Mouse (Mus musculus): ENCODE results near the gene D430041D05Rik. TPM values are rescaled to one million over a fixed set of nuclear protein-coding genes. Genes with fewer than 3 reads are reported as not detected.
A peak's percentile ranks its signal among the peaks of the same experiment; 100 is the strongest.

The D430041D05Rik gene
- not detected in 2 replicates for total RNA-seq (2015; ENCODE audit: low replicate concordance)
- 0.26 TPM in 1 of 2 replicates, not detected in the other for total RNA-seq (2017; ENCODE audit: low replicate concordance)

GRCm38 (mm10) chr2:104410963-104411545, at the start of gene D430041D05Rik:
TSS of gene D430041D05Rik (minus strand) at chr2:104411013.
- ATAC-seq (replicated peaks; ENCODE audit: low FRiP score, poor library complexity, severe bottlenecking): no peak

- no peak for ATAC-seq (replicated peaks; ENCODE audit: low FRiP score, poor library complexity, severe bottlenecking)
These were observed 49.2 kb upstream of the D430041D05Rik start for GRCm38 (mm10) chr2:104460021-104460420.

- no peak for ATAC-seq (replicated peaks; ENCODE audit: low FRiP score, poor library complexity, severe bottlenecking)
These were observed 47.9 kb upstream of the D430041D05Rik start for GRCm38 (mm10) chr2:104458569-104459332.

GRCm38 (mm10) chr2:104457106-104457505, 46.3 kb upstream of the D430041D05Rik start:
- ATAC-seq (replicated peaks; ENCODE audit: low FRiP score, poor library complexity, severe bottlenecking): no peak

- no peak for ATAC-seq (replicated peaks; ENCODE audit: low FRiP score, poor library complexity, severe bottlenecking)
These were observed 39.9 kb upstream of the D430041D05Rik start for GRCm38 (mm10) chr2:104450685-104451084.

GRCm38 (mm10) chr2:104449191-104449590, 38.4 kb upstream of the D430041D05Rik start:
- no peak for ATAC-seq (replicated peaks; ENCODE audit: low FRiP score, poor library complexity, severe bottlenecking)

GRCm38 (mm10) chr2:104448201-104448600, 37.4 kb upstream of the D430041D05Rik start:
- no peak for ATAC-seq (replicated peaks; ENCODE audit: low FRiP score, poor library complexity, severe bottlenecking)

- no peak for ATAC-seq (replicated peaks; ENCODE audit: low FRiP score, poor library complexity, severe bottlenecking)
These were observed 35.2 kb upstream of the D430041D05Rik start for GRCm38 (mm10) chr2:104446016-104446415.

GRCm38 (mm10) chr2:104444776-104445175, 34.0 kb upstream of the D430041D05Rik start:
- ATAC-seq (replicated peaks; ENCODE audit: low FRiP score, poor library complexity, severe bottlenecking): peak; percentile 55; the same call in 1 of the 2 replicates

- no peak for ATAC-seq (replicated peaks; ENCODE audit: low FRiP score, poor library complexity, severe bottlenecking)
These were observed 31.5 kb upstream of the D430041D05Rik start for GRCm38 (mm10) chr2:104442341-104442740.

GRCm38 (mm10) chr2:104436226-104436625, 25.4 kb upstream of the D430041D05Rik start:
- ATAC-seq (replicated peaks; ENCODE audit: low FRiP score, poor library complexity, severe bottlenecking): no peak

- ATAC-seq (replicated peaks; ENCODE audit: low FRiP score, poor library complexity, severe bottlenecking): no peak
These were observed 20.3 kb upstream of the D430041D05Rik start for GRCm38 (mm10) chr2:104431067-104431466.

- ATAC-seq (replicated peaks; ENCODE audit: low FRiP score, poor library complexity, severe bottlenecking): no peak
These were observed 19.8 kb upstream of the D430041D05Rik start for GRCm38 (mm10) chr2:104430566-104430965.

- ATAC-seq (replicated peaks; ENCODE audit: low FRiP score, poor library complexity, severe bottlenecking): no peak
These were observed 15.3 kb upstream of the D430041D05Rik start for GRCm38 (mm10) chr2:104426112-104426511.

GRCm38 (mm10) chr2:104422230-104422629, 11.4 kb upstream of the D430041D05Rik start:
- ATAC-seq (replicated peaks; ENCODE audit: low FRiP score, poor library complexity, severe bottlenecking): 0 out of 2 replicates have a peak, but pooled peaks have one; percentile 70

- no peak for ATAC-seq (replicated peaks; ENCODE audit: low FRiP score, poor library complexity, severe bottlenecking)
These were observed 10.0 kb upstream of the D430041D05Rik start for GRCm38 (mm10) chr2:104420805-104421204.

- no peak for ATAC-seq (replicated peaks; ENCODE audit: low FRiP score, poor library complexity, severe bottlenecking)
These were observed 9.2 kb upstream of the D430041D05Rik start for GRCm38 (mm10) chr2:104419999-104420398.

- ATAC-seq (replicated peaks; ENCODE audit: low FRiP score, poor library complexity, severe bottlenecking): no peak
These were observed 8.6 kb upstream of the D430041D05Rik start for GRCm38 (mm10) chr2:104419411-104419810.

- ATAC-seq (replicated peaks; ENCODE audit: low FRiP score, poor library complexity, severe bottlenecking): no peak
These were observed 2.2 kb upstream of the D430041D05Rik start for GRCm38 (mm10) chr2:104413011-104413410.

GRCm38 (mm10) chr2:104412496-104412895, 1.7 kb upstream of the D430041D05Rik start:
- ATAC-seq (replicated peaks; ENCODE audit: low FRiP score, poor library complexity, severe bottlenecking): no peak

GRCm38 (mm10) chr2:104411806-104412205, 993 bp upstream of the D430041D05Rik start:
- ATAC-seq (replicated peaks; ENCODE audit: low FRiP score, poor library complexity, severe bottlenecking): no peak
